Mouse (Mus musculus): ENCODE measurements around the gene A630095N17Rik. TPM values are rescaled to one million over a fixed set of nuclear protein-coding genes. Genes with fewer than 3 reads are reported as not detected.

The A630095N17Rik gene
- polyA plus RNA-seq, 1 experiment, result not detected

DNA sequence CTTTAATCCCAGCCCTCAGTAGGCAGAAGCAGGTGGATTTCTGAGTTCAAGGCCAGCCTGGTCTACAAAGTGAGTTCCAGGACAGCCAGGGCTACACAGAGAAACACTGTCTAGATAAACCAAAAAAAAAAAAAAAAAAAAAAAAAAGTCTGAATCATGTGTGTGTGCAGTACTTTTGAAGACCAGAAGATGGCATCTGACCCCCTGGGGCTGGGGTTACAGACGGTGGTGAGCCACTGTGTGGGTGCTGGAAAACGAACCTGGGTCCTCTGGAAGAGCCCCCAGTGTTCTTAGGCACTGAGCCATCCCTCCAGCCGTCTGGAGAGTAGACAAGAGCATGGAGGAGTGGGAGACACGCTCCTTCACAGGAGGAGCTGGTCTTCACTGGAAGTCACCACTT lies 49.7 kb downstream of the A630095N17Rik start:
- H3K4me1 ChIP-seq (ENCODE audit: control insufficient read depth, insufficient read depth, low read length), result peaks cover 6% of the 10 kb centered on the region; the same call in 1 of the 2 replicates
- 71% methylated on average over 4 of the region's 4 CpGs for WGBS
- TF ChIP-seq CTCF (IDR thresholded peaks at IDR 0.05; ENCODE audit: insufficient read depth, low read length) (0 out of 2 replicates have a peak, but pooled peaks have one; percentile 8), POLR2A (IDR thresholded peaks at IDR 0.05; ENCODE audit: borderline replicate concordance, extremely low read depth, low read depth, low read length) (no peak)
- no peak for DNase-seq
- H3K4me3 ChIP-seq (replicated peaks; ENCODE audit: extremely low read depth, low read depth, low read length), result no peak overlapping the region

DNA sequence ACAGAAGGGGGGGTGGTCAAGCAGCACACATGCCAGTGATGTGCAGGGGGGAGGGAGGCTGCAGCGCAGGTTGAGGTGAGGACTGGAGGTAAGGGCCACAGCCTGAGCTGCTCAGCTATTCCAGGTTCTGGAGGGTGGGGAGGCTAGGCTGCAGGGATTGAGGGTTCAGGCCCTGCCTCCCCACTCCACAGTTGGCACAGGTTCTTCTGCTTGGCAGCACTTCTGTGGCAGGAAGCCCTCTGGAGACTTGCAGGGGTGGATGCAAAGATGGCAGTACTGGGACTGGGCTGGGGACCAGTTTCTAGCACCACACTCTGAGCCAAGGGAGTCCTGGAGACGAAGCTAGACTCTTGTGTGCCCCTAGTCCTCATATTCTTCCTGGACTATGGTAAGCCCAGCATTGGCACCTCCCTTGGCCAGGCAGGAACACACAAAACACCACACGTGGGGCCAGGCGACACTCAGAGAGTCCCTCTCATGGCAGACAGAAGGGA lies 50.5 kb downstream of the A630095N17Rik start:
- 80% methylated on average over 4 of the region's 4 CpGs for WGBS
- peaks cover 6% of the 10 kb centered on the region; the same call in 1 of the 2 replicates for H3K4me1 ChIP-seq (ENCODE audit: control insufficient read depth, insufficient read depth, low read length)
- DNase-seq, result no peak
- H3K4me3 ChIP-seq (replicated peaks; ENCODE audit: extremely low read depth, low read depth, low read length), result no peak overlapping the region
- TF ChIP-seq POLR2A (IDR thresholded peaks at IDR 0.05; ENCODE audit: borderline replicate concordance, extremely low read depth, low read depth, low read length) (no peak), CTCF (IDR thresholded peaks at IDR 0.05; ENCODE audit: insufficient read depth, low read length) (no peak)

DNA sequence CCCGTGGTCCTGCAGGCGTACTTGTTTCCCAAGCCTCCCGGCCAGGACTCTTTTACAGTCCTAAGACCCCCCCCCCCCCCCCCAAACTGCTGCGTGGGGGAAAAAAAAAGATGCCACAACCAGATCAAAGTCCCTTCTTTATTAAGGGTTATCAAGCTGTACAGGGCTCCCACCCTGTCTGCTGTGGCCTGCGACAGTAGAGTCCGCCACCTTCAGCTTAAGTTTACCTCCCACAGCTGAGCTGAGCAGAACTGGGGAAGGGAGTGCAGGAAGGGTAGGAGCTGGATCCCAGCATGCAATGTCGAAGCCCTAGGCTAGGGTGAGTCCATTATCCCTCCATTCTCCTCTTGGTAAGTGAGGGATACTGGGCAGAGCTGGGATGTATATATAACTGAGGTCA lies 51.2 kb downstream of the A630095N17Rik start:
- TF ChIP-seq CTCF (IDR thresholded peaks at IDR 0.05; ENCODE audit: insufficient read depth, low read length), result no peak
- TF ChIP-seq POLR2A (IDR thresholded peaks at IDR 0.05; ENCODE audit: borderline replicate concordance, extremely low read depth, low read depth, low read length), result no peak
- no peak for DNase-seq
- WGBS, result 33% methylated on average over 7 of the region's 7 CpGs
- H3K4me1 ChIP-seq (ENCODE audit: control insufficient read depth, insufficient read depth, low read length), result peaks cover 6% of the 10 kb centered on the region; the same call in 1 of the 2 replicates
- no peak overlapping the region for H3K4me3 ChIP-seq (replicated peaks; ENCODE audit: extremely low read depth, low read depth, low read length)

DNA sequence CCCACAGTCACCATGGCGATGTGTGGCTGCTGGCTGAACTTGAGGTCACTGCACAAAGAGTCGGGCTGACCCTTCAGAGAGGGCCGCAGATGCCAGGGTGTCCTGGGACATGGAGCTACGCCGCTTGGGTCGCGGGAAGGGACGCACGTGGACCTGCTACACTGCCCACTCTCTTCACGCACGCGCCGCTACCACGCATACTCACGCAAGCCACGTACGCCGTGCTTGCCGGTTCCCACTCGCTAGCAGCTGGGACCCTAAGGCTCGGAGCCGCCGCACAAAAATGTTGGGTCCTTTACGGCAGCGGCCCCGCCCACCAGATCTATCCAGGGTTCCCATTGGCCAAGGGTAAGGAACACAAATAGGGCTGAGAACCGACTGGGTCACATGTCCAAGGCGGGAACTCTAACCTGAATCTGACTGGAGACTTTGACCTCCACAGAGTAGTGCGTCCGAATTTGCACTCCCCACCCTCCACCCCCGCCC lies 51.8 kb downstream of the A630095N17Rik start, which contains the start of gene Abcb6:
TSS of gene Abcb6 (minus strand) at position 288 of the 486 bp plus-strand sequence.
- peak within 1 kb of the TSS; percentile 78 for H3K4me3 ChIP-seq (replicated peaks; ENCODE audit: extremely low read depth, low read depth, low read length)
- under 1% methylated on average over 31 of the region's 31 CpGs for WGBS
- peak; percentile 84 for DNase-seq
- peaks cover 6% of the 10 kb centered on the region; the same call in 1 of the 2 replicates for H3K4me1 ChIP-seq (ENCODE audit: control insufficient read depth, insufficient read depth, low read length)
- TF ChIP-seq CTCF (IDR thresholded peaks at IDR 0.05; ENCODE audit: insufficient read depth, low read length), result no peak
- TF ChIP-seq POLR2A (IDR thresholded peaks at IDR 0.05; ENCODE audit: borderline replicate concordance, extremely low read depth, low read depth, low read length), result peak; percentile 52; the same call in 1 of the 2 replicates

DNA sequence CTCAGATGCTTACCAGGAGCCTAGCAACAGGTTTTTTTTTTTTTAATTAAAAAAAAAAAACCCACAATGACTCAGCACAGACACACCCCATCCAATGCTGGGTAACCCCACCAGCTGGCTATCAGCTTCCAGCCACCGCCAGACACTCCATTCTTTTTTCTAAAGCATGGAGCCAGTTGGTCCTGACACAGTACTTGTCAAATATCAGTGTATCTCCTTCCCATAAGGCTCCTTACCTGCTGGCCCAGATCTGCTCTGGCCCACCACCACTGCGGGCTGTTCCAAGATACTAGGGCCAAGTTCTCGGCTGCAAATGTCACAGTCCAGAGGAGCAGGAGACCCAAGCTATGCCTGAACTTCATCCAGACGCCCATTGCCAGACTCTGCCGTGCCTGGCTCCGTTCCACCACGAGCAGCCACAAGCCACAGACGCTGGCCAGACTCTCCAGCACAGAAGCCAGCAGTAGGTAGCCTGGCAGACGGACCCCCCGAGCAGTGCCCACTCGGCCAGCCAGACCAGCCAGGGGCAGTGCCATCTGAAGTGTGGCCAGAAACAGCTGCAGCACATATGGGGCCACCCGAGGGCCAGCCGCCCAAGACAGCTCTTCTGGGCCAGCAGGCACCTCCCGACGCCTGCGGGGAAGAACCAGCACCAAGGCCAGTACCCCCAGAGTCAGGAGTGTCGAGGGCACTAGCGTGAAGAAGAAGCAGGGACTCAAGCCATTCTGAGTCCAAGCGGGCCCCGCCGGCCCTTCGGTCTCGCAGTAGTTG lies 52.4 kb downstream of the A630095N17Rik start:
- WGBS, result 6% methylated on average over 23 of the region's 23 CpGs
- TF ChIP-seq CTCF (IDR thresholded peaks at IDR 0.05; ENCODE audit: insufficient read depth, low read length) (no peak), POLR2A (IDR thresholded peaks at IDR 0.05; ENCODE audit: borderline replicate concordance, extremely low read depth, low read depth, low read length) (no peak)
- Histone ChIP-seq H3K4me3 (replicated peaks; ENCODE audit: extremely low read depth, low read depth, low read length) (peak overlapping the region; percentile 78), H3K4me1 (ENCODE audit: control insufficient read depth, insufficient read depth, low read length) (peaks cover 6% of the 10 kb centered on the region; the same call in 1 of the 2 replicates)
- no peak for DNase-seq

Other genes starting within 250 kb of the A630095N17Rik start
- 1.8 and 2.7 TPM in 2 replicates for gene Nhej1, start 106.9 kb downstream of the A630095N17Rik start, polyA plus RNA-seq (2012; rRNA removed)
- gene Slc23a3, start 98.2 kb downstream of the A630095N17Rik start, polyA plus RNA-seq (2012; rRNA removed), result 1.4 and 2.0 TPM in 2 replicates
- gene Cnppd1, start 89.4 kb downstream of the A630095N17Rik start, polyA plus RNA-seq (2012; rRNA removed), result 57.6 and 64.3 TPM in 2 replicates
- gene Retreg2, start 89.3 kb downstream of the A630095N17Rik start, polyA plus RNA-seq (2012; rRNA removed), result 112 and 123 TPM in 2 replicates
- gene Zfand2b, start 63.5 kb downstream of the A630095N17Rik start, polyA plus RNA-seq (2012; rRNA removed), result 59.4 and 68.0 TPM in 2 replicates
- gene Abcb6, start 51.7 kb downstream of the A630095N17Rik start, polyA plus RNA-seq (2012; rRNA removed), result 14.6 and 18.7 TPM in 2 replicates
- gene Ankzf1, start 40.0 kb downstream of the A630095N17Rik start, polyA plus RNA-seq (2012; rRNA removed), result 15.4 and 20.0 TPM in 2 replicates
- 65.7 and 73.3 TPM in 2 replicates for gene Atg9a, start 39.9 kb downstream of the A630095N17Rik start, polyA plus RNA-seq (2012; rRNA removed)
- 8.8 and 15.4 TPM in 2 replicates for gene Glb1l, start 21.3 kb downstream of the A630095N17Rik start, polyA plus RNA-seq (2012; rRNA removed)
- 130 and 140 TPM in 2 replicates for gene Stk16, start 21.3 kb downstream of the A630095N17Rik start, polyA plus RNA-seq (2012; rRNA removed)
- gene Tuba4a, start 12.2 kb downstream of the A630095N17Rik start, polyA plus RNA-seq (2012; rRNA removed), result 36.6 and 103 TPM in 2 replicates
- gene Dnajb2, start 4.3 kb upstream of the A630095N17Rik start, polyA plus RNA-seq (2012; rRNA removed), result 54.5 and 56.1 TPM in 2 replicates
- 2.1 and 2.5 TPM in 2 replicates for gene Ptprn, start 32.4 kb upstream of the A630095N17Rik start, polyA plus RNA-seq (2012; rRNA removed)
- gene Resp18, start 46.3 kb upstream of the A630095N17Rik start, polyA plus RNA-seq (2012; rRNA removed), result 1.2 and 2.5 TPM in 2 replicates
- gene Dnpep, start 85.9 kb upstream of the A630095N17Rik start, polyA plus RNA-seq (2012; rRNA removed), result 104 and 129 TPM in 2 replicates
- gene Des, start 128.2 kb upstream of the A630095N17Rik start, polyA plus RNA-seq (2012; rRNA removed), result 107 and 185 TPM in 2 replicates
- 31.5 and 35.0 TPM in 2 replicates for gene Speg, start 143.2 kb upstream of the A630095N17Rik start, polyA plus RNA-seq (2012; rRNA removed)
- 106 and 125 TPM in 2 replicates for gene Gmppa, start 203.8 kb upstream of the A630095N17Rik start, polyA plus RNA-seq (2012; rRNA removed)
- 0.05 TPM in 1 of 2 replicates, not detected in the other for gene Asic4, start 218.3 kb upstream of the A630095N17Rik start, polyA plus RNA-seq (2012; rRNA removed)
- 89.7 and 127 TPM in 2 replicates for gene Chpf, start 247.2 kb upstream of the A630095N17Rik start, polyA plus RNA-seq (2012; rRNA removed)
- 5.2 and 7.4 TPM in 2 replicates for gene Tmem198, start 247.4 kb upstream of the A630095N17Rik start, polyA plus RNA-seq (2012; rRNA removed)

All from lung, adult 2 months (tissue).